Mouse (Mus musculus) stomach, embryonic 16.5 days (tissue): ENCODE results near the gene Tmbim7. TPM values are rescaled to one million over a fixed set of nuclear protein-coding genes. Genes with fewer than 3 reads are reported as not detected.
"Not testable (repeated sequence)": the region's sequence is repeated elsewhere in the genome, so short reads cannot be mapped to it uniquely, and the experiment has no call there.

ENCODE experiments used
- ATAC-seq: fragments of 200-750 bp; cut with Nextera tagmentation; 2 replicates; pipeline ENCODE4 v1.8.0; 2017; ENCODE audit warnings: moderate number of reproducible peaks, moderate TSS enrichment; ENCODE audit not compliant: insufficient read depth, low FRiP score
- H3K27ac ChIP-seq: fragments of 300-500 bp; sonication (generic); 2 replicates; pipeline ENCODE4 v1.5.1; 2014; ENCODE audit warnings: low read length
- H3K27me3 ChIP-seq: fragments of 300-500 bp; sonication (generic); 2 replicates; pipeline ENCODE4 v1.6.1; 2014; ENCODE audit warnings: low read length, control low read depth, mixed read lengths; ENCODE audit not compliant: control insufficient read depth, insufficient read depth
- H3K36me3 ChIP-seq: fragments of 300-500 bp; sonication (generic); 2 replicates; pipeline ENCODE4 v1.6.1; 2014; ENCODE audit warnings: low read length; ENCODE audit not compliant: control insufficient read depth, insufficient read depth
- H3K4me1 ChIP-seq: fragments of 300-500 bp; sonication (generic); 2 replicates; pipeline ENCODE4 v1.6.1; 2014; ENCODE audit warnings: low read length, control low read depth, mixed read lengths; ENCODE audit not compliant: control insufficient read depth, insufficient read depth
- H3K4me2 ChIP-seq: fragments of 300-500 bp; sonication (generic); 2 replicates; pipeline ENCODE4 v1.6.1; 2014; ENCODE audit warnings: low read depth, low read length, mixed read lengths
- H3K4me3 ChIP-seq: fragments of 300-500 bp; sonication (generic); replicated peaks from 2 replicates; pipeline ENCODE4 v1.5.1; 2014; ENCODE audit warnings: mild to moderate bottlenecking, low read length
- H3K9ac ChIP-seq: fragments of 300-500 bp; sonication (generic); 2 replicates; pipeline ENCODE4 v1.6.1; 2014; ENCODE audit warnings: low read length
- H3K9me3 ChIP-seq: fragments of 300-500 bp; sonication (generic); replicated peaks from 2 replicates; pipeline ENCODE4 v1.6.1; 2016; ENCODE audit warnings: low read length, control low read depth; ENCODE audit not compliant: control insufficient read depth
- WGBS: fragments of 180-500 bp; shearing (Covaris S2); extraction: QIAGEN DNeasy Blood & Tissue Kit; methylation state at CpG from one replicate; pipeline ENCODE4 v1.1.7; 2014; 5-methylcytosine and 5-hydroxymethylcytosine counted together
- polyA plus RNA-seq: library from polyadenylated mRNA; unstranded; fragments of >200 nt; fragmentation: Nextera tagmentation; extraction: Ambion mirVana; gene quantifications from 2 replicates; pipeline ENCODE4 v1.2.1, GENCODE M21; 2015

Gene Tmbim7
- polyA plus RNA-seq, 1 experiment from 2014 or later, result not detected

DNA sequence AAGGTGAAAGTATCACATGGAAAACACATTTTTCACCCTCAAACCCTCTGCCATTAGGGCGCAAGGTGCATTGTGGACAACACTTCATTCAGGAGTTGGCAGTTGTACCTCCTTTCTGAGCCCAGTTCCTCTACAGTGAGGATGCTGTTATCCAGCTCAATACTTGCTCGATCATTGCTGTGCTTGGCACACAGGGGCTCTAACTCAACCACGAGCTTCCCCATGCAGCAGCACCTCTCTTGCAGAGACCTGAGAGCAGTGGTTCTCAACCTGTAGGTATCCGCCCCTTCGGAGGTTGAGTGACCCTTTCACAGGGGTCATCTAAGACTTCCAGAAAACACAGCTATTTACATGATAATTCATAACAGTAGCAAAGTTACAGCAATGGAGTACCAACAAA is 640 bp downstream of the Tmbim7 start:
- no peak overlapping the region for H3K9ac ChIP-seq
- ATAC-seq, result no peak
- H3K9me3 ChIP-seq, result no peaks in the 10 kb centered on the region
- H3K4me2 ChIP-seq, result no peak overlapping the region
- no peaks in the 10 kb centered on the region for H3K36me3 ChIP-seq
- peaks cover under 1% of the 10 kb centered on the region; the same call in 1 of the 2 replicates for H3K4me1 ChIP-seq
- H3K27me3 ChIP-seq, result no peaks in the 10 kb centered on the region
- 85% methylated on average over 5 of the region's 5 CpGs for WGBS
- H3K27ac ChIP-seq, result no peak overlapping the region
- H3K4me3 ChIP-seq, result no peak overlapping the region

DNA sequence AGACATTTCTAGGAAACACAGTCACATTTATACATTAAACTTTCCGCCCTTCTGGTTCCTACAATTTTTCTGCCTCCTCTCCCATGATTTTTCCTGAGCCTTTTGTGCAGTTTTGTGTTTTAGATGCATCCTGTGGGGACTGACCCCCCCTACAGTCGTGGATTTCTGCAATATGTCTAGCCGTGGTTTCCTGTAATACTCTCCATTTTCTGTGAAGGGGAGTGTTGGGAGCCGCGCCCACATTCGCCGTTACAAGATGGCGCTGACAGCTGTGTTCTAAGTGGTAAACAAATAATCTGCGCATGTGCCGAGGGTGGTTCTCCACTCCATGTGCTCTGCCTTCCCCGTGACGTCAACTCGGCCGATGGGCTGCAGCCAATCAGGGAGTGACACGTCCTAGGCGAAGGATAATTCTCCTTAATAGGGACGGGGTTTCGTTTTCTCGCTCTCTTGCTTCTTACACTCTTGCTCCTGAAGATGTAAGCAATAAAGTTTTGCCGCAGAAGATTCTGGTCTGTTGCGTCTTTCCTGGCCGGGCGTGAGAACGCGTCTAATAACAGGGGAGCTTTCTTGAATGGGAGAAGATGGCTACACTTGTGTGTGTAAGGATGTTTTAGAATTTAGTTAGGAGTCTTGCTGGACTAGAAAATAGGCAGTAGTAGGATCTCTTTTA is 2.1 kb downstream of the Tmbim7 start:
- H3K4me3 ChIP-seq, H3K27me3 ChIP-seq, H3K36me3 ChIP-seq, H3K27ac ChIP-seq, H3K4me1 ChIP-seq, H3K9me3 ChIP-seq, H3K9ac ChIP-seq, H3K4me2 ChIP-seq, ATAC-seq: not testable (repeated sequence)
- WGBS, result 90% methylated on average over 14 of the region's 25 CpGs

- Histone ChIP-seq H3K4me2 (no peak overlapping the region), H3K27ac (no peak overlapping the region), H3K27me3 (no peaks in the 10 kb centered on the region), H3K36me3 (no peaks in the 10 kb centered on the region), H3K9me3 (no peaks in the 10 kb centered on the region), H3K4me1 (no peaks in the 10 kb centered on the region), H3K9ac (no peak overlapping the region), H3K4me3 (no peak overlapping the region)
- ATAC-seq, result no peak
- 81% methylated on average over 4 of the region's 4 CpGs for WGBS
These were observed 2.8 kb downstream of the Tmbim7 start for GRCm38 (mm10) chr5:3653801-3654200.

- Histone ChIP-seq H3K27ac (no peak within 1 kb of the TSS), H3K4me1 (no peaks in the 10 kb centered on the region), H3K36me3 (no peaks in the 10 kb centered on the region), H3K27me3 (no peaks in the 10 kb centered on the region), H3K4me3 (no peak within 1 kb of the TSS), H3K9ac (no peak within 1 kb of the TSS), H3K4me2 (no peak within 1 kb of the TSS), H3K9me3 (no peaks in the 10 kb centered on the region)
- 72% methylated on average over 5 of the region's 5 CpGs for WGBS
- ATAC-seq, result no peak
These were observed 6.1 kb downstream of the Tmbim7 start, which contains the start of gene Gatad1 for GRCm38 (mm10) chr5:3657085-3657484. Gene Gatad1, minus strand, starts transcription at chr5:3657185.

GRCm38 (mm10) chr5:3665225-3665624 is 14.2 kb downstream of the Tmbim7 start:
- Histone ChIP-seq H3K9me3 (no peaks in the 10 kb centered on the region), H3K4me2 (no peak overlapping the region), H3K36me3 (no peaks in the 10 kb centered on the region), H3K9ac (no peak overlapping the region), H3K27ac (no peak overlapping the region), H3K4me3 (no peak overlapping the region), H3K4me1 (no peaks in the 10 kb centered on the region), H3K27me3 (no peaks in the 10 kb centered on the region)
- 88% methylated on average over 2 of the region's 2 CpGs for WGBS
- ATAC-seq, result no peak

- 83% methylated on average over 12 of the region's 12 CpGs for WGBS
- H3K9ac ChIP-seq, result no peak overlapping the region
- no peaks in the 10 kb centered on the region for H3K4me1 ChIP-seq
- H3K4me2 ChIP-seq, result no peak overlapping the region
- H3K4me3 ChIP-seq, result no peak overlapping the region
- H3K9me3 ChIP-seq, result no peaks in the 10 kb centered on the region
- no peaks in the 10 kb centered on the region for H3K36me3 ChIP-seq
- ATAC-seq, result no peak
- H3K27ac ChIP-seq, result no peak overlapping the region
- H3K27me3 ChIP-seq, result no peaks in the 10 kb centered on the region
These were observed 15.6 kb downstream of the Tmbim7 start for GRCm38 (mm10) chr5:3666585-3666984.

DNA sequence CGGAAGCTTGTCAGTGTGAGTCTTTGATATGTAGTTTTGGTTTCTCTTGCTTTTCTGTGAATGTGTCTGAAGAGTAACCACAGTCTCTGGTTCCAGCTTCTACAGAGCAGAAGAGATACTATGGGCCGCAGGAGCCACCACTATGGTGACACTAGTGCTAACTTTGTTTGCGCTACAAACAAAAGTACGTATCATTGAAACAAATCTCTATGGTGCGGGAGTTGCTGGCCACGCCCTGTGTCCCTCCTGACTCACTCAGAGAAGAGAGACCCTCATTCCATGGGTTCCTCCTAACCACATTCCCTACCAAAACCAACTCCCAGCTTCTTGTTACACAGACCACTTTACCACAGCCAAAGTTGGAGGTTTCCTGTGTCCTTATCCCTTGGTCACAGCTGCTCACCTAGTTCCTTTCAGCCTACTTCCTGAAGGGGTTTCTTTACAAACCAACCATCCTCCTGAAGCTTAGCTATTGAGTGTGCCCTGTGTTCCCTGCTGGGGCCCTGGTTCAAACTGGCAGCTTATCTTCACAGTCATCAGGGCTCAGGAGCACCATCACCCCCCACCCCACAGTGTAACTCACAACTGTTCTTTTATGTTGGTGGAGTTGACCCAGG is 19.1 kb downstream of the Tmbim7 start:
- H3K9ac ChIP-seq, result no peak overlapping the region
- H3K4me2 ChIP-seq, result no peak overlapping the region
- H3K27ac ChIP-seq, result no peak overlapping the region
- no peak overlapping the region for H3K4me3 ChIP-seq
- H3K9me3 ChIP-seq, result no peaks in the 10 kb centered on the region
- H3K27me3 ChIP-seq, result no peaks in the 10 kb centered on the region
- no peak for ATAC-seq
- H3K36me3 ChIP-seq, result no peaks in the 10 kb centered on the region
- H3K4me1 ChIP-seq, result no peaks in the 10 kb centered on the region
- 83% methylated on average over 6 of the region's 6 CpGs for WGBS

DNA sequence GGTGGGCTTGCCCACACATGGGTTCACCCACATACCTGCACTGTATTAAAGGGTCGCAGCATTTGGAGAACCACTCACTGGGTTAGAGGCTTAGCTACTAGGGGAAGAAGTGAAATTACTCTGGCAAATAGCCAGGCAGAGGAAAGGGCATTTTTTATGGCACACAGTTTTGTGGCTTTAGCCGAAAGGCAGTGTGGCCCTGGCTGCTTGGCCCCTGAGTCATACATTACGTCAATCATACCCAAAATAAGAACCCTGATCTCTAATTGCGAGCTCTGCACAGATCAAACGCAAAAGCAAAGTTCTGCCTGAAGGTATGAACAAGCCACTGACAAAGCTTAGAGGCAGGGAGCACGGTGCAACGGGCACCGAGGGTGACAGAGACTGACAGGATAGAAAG is 37.3 kb downstream of the Tmbim7 start:
- no peaks in the 10 kb centered on the region for H3K9me3 ChIP-seq
- no peaks in the 10 kb centered on the region for H3K4me1 ChIP-seq
- no peak overlapping the region for H3K4me2 ChIP-seq
- H3K27ac ChIP-seq, result no peak overlapping the region
- no peaks in the 10 kb centered on the region; the same call in 1 of the 2 replicates for H3K36me3 ChIP-seq
- WGBS, result 89% methylated on average over 8 of the region's 8 CpGs
- H3K4me3 ChIP-seq, result no peak overlapping the region
- H3K27me3 ChIP-seq, result no peaks in the 10 kb centered on the region
- ATAC-seq, result no peak
- H3K9ac ChIP-seq, result no peak overlapping the region

DNA sequence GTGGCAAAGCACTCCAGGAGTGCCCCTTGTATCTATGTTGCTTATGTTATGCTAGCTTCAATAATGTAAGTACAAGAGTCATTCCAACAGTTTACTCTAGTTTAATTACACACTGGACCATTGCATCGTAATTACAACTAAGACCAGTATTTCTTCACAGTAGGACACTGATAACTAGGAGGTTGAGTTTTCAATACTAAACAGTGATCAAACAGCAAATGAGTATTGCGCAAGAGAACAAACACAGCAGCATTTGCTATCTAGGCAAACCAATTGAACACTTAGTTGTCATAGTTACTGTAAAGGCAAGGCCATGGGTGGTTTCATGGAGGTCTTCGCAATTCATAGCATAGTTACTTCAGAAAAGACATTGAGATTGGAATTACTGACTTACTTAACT is 40.3 kb downstream of the Tmbim7 start:
- Histone ChIP-seq H3K4me1 (no peaks in the 10 kb centered on the region), H3K9me3 (no peaks in the 10 kb centered on the region), H3K4me2 (no peak overlapping the region), H3K27me3 (no peaks in the 10 kb centered on the region), H3K27ac (no peak overlapping the region), H3K9ac (no peak overlapping the region), H3K4me3 (no peak overlapping the region), H3K36me3 (no peaks in the 10 kb centered on the region; the same call in 1 of the 2 replicates)
- WGBS, result 89% methylated on average over 3 of the region's 3 CpGs
- ATAC-seq, result no peak
